Mouse (Mus musculus): ENCODE results near the gene Dbi.

DNA sequence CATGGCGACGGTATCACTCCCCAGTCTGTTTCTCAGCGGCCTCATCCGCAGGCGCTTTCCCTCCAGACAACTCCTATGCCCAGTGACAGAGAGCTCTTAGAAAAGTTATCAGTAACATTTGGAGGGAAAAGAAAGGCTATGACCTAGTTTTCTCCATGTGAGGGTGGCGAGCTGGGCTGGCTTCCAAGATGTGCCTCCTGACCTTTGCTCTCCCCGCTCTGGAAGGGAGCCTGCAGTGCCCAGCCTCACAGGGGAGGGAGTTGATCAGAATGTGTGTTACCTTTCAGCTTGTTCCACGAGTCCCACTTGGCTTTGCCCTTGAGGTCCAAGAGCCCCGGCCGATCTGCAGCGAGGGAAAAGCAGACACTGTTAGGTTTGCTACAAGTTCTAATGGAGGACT is 4.8 kb downstream of the Dbi start:
- TF ChIP-seq POLR2AphosphoS2 (IDR thresholded peaks at IDR 0.05; ENCODE audit: low read length) (no peak), POLR2A (IDR thresholded peaks at IDR 0.05; ENCODE audit: control insufficient read depth in 1 of 2, insufficient read depth in 1 of 2, low read depth in 1 of 2, low read length in 2 of 2, poor library complexity in 1 of 2) (no peak), MAFK (IDR thresholded peaks at IDR 0.05; ENCODE audit: borderline replicate concordance, low read depth, low read length) (no peak), CTCF (IDR thresholded peaks at IDR 0.05 in 2 of 3, conservative IDR thresholded peaks at IDR 0.05 in 1 of 3; ENCODE audit: control insufficient read depth in 1 of 3, insufficient read depth in 1 of 3, low read depth in 2 of 3, low read length in 3 of 3, poor library complexity in 1 of 3, severe bottlenecking in 1 of 3) (no peak), MXI1 (IDR thresholded peaks at IDR 0.05; ENCODE audit: low read depth, low read length) (no peak), MAZ (IDR thresholded peaks at IDR 0.05; ENCODE audit: low read depth, low read length) (no peak), EP300 (IDR thresholded peaks at IDR 0.05; ENCODE audit: low read depth in 1 of 2, low read length in 2 of 2) (no peak), NELFE (IDR thresholded peaks at IDR 0.05; ENCODE audit: low read depth, low read length) (no peak), TBP (IDR thresholded peaks at IDR 0.05; ENCODE audit: low read depth, low read length) (no peak), UBTF (IDR thresholded peaks at IDR 0.05; ENCODE audit: borderline replicate concordance, insufficient read depth, low read depth, low read length) (no peak), SMC3 (IDR thresholded peaks at IDR 0.05; ENCODE audit: low read depth, low read length) (no peak)
